Mouse (Mus musculus): ENCODE measurements around the gene Dlgap1.
A peak's percentile ranks its signal among the peaks of the same experiment; 100 is the strongest.

The Dlgap1 gene

DNA sequence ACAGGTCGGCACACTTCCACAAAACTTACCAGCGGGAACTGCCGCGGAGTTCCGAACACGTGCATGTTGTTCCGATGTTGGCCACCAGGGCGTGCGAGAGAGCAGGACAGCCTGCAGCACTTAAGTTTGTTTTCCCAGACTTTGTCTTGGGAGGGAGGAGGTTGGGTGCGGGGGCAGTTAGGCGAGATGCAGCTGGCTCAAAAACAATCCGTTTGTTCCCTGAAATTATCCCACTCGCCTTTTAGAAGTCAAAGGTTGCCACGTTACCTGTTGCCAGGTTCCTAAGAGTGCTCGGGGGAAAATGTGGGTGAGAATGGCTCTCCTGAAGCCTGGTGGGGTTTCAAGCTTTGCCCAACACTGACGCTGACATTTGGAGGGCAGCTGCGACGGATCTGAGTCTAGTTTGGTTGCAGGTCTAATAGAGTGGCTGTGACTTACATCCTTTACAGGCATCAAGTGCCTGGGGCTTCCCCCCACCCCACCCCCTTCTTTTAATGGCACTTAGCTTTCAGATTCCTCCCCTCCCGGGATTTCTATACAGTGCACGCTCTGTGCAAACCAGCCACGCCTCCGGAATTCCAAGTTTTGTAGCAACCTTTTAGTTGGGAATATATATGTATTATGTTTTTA lies 786.3 kb downstream of the Dlgap1 start:
- peak; percentile 49 to 82 for DNase-seq (ENCODE audit: low spot score in 2 of 2)

DNA sequence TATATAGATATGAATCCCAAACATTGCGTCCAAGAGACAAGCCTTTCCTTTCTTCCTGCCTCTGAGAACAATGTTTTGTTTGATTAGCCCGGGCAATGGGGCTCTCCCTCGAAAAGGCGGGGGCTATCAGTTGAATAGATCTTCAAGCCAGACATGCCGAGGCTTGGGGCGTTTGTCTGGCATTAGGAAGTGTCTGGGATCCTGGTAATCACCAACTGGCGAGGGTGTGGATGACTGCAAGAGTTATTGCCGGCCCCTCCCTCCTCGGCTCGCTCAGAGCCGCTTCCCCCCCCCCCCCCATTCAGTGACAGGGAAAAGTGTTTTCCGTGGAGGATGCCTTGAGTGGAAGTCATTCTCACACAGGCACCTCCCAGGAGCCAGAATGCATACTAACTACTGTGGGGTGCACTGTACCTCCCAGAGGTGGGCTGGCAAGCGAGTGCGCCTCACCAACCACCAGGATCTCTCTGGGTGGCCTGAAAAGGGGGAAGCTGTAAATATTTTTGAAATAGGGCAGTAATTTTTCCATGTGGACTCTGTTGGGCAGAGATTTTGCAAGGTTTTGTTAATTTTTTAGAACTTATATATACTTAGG lies 786.9 kb downstream of the Dlgap1 start:
- no peak for DNase-seq (ENCODE audit: low spot score in 2 of 2)

DNA sequence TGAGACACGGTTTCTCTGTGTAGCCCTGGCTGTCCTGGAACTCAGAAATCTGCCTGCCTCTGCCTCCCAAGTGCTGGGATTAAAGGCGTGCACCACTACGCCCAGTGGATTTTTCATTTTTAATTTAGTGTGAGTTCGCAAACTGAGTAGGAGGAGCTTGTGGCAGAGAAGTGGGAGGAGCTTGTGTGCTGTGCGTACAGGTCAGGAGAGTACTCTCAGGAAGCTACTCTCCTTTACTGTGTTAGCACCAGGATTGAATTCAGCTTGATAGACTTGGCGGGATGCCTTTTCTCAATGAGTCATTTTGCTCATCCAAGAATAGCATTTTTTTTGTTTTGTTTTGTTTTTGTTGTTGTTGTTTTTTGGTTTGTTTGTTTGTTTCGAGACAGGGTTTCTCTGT lies 793.1 kb downstream of the Dlgap1 start:
- DNase-seq (ENCODE audit: low spot score in 2 of 2), result no peak

DNA sequence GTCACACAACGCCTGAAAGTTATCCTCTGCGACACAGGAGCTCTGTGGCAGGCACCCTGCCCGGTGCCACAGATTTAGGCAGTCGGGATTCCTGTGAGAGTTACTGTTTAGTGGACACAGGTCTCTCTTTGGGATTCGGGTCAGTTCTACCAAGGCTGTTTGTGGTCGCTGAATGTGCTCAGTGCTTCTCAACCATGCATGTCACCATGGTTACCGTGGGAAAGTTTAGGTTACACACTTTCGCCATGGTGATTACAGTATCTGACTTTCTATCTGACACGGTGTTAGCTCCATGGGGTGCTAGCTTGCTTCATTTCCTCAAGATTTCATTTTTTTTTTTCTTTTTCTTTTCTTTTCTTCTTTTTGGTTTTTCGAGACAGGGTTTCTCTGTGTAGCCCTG lies 793.8 kb downstream of the Dlgap1 start:
- no peak for DNase-seq (ENCODE audit: low spot score in 2 of 2)

DNA sequence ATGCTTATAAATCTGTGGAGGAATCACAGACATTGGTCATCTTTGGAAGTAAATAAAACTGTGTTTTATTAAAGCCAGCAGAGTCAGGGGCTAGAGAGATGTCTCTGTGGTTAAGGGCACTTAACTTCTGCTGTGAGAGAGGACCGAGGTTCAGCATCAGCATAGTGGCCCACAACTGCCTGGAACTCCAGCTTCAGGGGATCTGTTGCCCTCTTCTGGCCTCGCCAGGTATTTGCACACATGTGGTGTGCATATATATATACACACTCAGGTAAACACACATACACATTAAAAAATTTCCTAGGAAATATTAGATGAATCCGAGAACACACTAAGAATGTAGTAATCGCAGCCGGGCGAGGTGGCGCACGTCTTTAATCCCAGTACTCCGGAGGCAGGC lies 796.5 kb downstream of the Dlgap1 start:
- no peak for DNase-seq (ENCODE audit: low spot score in 2 of 2)

DNA sequence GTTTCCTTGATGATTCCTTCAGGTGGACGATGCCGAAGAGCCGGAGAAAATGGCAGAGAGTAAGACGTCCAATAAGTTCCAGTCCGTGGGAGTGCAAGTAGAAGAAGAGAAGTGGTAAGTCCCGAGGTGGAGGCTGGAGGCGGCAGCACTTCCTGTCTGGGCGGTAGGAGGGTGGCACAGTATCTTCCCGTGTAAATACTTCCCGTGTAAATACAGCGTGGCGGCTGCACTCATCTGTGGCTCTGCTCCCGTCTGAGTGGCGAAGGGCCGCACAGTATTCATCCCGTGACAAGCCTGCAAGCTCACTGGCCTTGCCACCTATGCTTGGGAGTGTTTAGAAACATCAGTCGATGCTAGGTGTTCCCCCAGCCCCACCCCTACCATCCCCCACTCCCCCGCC lies 797.1 kb downstream of the Dlgap1 start:
- DNase-seq (ENCODE audit: low spot score in 2 of 2), result no peak

DNA sequence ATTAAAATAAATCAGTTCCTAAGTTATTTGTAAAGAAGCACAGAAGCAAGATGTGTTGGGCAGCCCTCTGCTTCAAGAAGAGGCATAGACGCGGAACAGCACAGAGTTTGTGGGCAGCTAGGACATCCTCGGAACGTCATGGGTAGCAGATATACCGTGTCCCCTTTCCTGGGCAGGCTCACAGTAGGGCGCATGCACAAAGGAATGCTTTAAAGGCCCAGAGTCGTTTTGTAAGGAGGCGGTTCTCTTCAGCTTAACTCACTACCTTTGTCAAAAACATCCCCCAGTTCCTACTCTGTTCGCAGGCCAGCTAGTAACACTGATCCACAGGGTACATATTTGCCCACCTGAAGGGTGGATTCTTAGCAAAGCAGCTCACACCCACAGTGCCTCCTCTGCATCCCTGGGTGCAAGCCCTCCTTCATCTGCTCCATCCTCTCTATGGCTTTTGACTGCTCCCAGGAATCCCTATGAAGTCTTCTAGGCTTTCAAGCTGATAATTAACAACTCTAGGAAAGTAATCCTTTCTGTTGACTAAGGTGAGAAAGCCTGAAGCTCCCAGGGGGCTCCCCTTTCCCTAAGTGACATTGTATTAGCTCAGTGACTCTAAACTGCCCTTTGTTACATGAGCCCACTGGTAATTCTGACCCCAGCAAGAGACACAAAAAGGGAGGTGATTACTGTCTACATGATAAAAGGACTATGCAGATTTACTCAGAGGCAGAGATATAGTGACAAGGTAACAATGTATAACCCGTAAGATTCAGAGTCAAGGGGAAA lies 803.4 kb downstream of the Dlgap1 start:
- DNase-seq (ENCODE audit: low spot score in 2 of 2), result no peak

DNA sequence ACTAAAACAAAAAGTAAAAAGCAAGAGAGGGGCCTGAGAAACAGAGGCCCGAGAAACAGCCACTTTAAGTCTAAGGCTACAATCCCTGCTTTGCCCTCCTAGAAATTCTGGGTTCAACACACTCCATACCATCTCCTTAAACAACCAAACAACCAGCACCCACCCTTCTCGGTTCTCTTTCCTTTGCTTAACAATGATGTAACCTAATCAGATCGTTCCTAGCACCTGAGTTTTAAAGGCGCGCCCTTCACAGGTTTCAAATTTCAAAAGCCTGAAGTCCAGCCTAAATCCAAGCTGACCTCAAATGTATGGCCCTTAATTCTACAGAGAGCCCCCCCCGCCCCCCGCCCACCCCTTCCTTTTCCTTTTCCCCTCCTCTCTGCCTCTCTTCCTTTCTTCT lies 810.9 kb downstream of the Dlgap1 start:
- no peak for DNase-seq (ENCODE audit: low spot score in 2 of 2)

DNA sequence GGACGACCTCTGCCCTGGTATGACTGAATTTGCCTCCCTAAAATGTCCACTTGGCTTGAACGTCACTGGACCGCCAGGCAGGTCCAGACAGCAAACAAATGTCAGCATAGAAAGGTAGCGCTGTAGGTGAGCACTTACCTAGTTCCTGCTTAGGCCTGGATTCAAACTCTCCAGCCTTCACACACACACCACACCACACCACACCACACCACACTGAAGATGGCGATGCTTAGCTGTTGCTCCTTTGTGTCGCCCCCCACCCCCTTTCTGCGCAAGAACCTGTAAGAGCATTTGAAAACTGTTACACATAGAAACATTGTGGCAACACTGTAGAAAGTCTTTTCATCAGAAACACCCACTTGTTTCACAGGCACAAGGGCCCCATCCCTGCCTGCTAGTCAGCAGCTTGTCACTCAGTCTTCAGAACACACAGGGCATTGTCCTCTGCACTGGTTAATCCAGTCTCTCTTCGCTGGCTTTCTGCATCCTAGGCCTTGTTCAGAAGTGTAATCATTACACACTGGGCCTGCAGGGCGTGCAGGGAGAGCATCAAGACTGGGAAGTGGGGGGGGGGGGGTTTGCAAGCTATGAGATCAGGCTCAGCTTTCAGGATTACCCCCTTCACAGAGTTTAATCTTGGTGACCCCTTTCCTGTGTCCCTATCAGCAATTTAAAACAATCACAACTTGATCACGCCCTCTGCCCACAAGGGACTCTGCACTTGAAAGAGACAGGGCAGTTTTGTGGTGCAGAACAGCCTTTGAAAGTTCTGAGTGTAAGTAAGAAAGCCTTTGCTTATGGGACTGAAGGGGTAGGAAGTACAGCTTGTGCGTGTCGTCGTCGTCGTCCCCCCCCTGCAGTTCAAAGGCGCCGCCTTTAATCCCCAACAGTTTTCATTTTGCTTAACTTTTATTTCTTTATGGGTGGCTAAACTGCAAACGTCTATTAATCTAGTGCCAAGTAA lies 812.1 kb downstream of the Dlgap1 start:
- DNase-seq (ENCODE audit: low spot score in 2 of 2), result no peak

DNA sequence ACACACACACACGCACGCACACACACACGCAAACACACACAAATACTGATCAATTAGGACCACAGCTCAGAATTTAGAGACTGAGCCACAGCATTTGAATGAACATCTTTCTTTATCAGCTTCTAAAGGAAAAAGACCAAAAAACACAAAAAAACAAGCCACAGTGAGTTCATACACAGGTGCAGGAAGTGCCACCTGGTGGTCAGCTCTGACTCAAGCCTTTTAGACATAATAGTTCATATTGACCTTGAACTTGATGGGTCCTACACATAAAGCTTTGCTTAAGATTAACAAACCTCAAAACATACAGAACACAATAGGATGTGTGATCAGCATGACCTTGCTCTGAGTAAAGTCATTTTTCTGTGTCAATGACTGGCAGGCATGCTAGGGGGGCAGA lies 814.4 kb downstream of the Dlgap1 start:
- no peak for DNase-seq (ENCODE audit: low spot score in 2 of 2)

DNA sequence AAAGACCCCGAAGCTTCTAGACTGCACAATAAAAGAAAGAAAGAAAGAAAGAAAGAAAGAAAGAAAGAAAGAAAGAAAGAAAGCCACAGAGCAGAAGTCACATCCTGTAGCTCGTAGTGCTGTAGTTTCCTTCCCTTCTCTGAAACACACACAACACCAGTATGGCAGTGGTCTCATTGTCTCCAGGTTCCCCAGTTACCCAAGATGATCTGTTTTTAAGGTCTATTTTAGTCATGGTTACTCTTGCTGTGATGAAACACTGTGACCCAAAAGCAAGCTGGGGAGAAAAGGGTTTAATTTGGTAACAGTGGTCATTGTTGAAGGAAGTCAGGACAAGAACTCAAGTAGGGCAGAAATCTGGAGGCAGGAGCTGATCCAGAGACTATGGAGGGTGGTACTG lies 818.5 kb downstream of the Dlgap1 start:
- no peak for DNase-seq (ENCODE audit: low spot score in 2 of 2)

DNA sequence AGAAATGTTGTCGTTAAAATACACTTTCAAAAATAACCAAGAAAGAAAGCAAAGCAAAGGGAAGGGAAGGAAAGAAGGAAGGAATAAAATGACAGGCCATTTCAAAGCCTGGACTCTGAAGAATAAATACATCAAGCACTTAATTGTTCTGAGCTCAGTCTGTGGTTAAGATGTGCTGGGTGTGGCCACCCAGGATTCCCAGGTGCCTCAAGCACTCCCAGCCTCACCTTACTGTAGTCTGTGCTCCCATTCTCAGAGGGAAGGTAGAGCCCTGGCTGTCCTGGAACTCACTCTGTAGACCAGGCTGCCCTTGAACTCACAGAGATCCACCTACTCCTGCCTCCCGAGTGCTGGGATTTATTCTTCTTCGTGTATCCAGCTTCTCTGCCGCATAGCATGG lies 821.9 kb downstream of the Dlgap1 start:
- no peak for DNase-seq (ENCODE audit: low spot score in 2 of 2)

DNA sequence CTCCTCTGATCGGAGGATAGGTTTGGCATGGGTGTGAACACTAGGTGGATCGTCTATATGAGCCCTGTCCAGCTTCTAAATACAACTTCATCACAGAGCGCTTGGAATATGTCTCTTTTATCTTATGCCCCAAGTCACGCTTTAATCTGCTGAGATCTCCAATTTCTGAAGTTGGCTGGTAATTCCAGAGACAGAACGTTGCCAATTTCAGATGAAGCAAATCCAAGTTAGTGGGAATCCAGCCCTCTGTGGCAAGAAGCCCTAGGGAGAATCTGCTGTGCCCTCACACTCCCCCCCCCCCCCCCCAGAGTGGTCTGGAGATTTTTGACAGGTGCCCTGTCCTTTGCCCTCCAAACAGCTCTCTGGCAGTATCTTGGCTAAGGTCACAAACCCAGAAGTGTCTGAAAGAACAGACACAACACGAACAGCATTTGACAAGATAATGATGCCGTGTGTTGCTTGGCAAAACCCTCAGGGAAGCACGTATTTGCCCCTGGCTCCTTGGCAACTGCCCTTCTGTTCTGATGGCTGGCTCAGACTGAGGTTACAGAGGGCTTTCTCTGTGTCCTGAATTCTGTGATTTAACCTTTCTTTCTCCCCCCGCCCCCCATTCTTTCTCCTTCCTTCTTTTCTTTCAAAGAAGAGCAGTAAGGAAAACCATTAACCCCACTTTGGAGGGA lies 822.9 kb downstream of the Dlgap1 start:
- no peak for DNase-seq (ENCODE audit: low spot score in 2 of 2)

DNA sequence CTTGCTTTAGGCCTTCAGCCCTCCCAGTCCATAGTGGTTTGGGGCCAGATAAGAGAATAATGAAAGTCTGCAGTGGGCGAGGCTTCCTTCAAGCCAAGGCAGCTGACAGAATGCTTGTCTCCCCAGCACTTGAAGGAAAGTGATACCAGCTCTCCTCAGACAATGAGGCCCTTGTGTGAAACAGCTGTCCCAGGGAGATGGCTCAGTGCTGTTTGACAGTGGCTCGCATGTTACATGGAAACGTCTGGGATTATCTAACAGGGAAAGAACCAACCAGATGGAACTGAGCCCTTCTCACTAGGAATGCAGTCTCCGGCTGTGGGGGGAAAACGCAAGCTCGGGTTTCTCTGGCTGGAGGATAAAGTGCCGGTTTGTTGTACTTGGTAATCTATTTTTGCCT lies 825.4 kb downstream of the Dlgap1 start:
- no peak for DNase-seq (ENCODE audit: low spot score in 2 of 2)

DNA sequence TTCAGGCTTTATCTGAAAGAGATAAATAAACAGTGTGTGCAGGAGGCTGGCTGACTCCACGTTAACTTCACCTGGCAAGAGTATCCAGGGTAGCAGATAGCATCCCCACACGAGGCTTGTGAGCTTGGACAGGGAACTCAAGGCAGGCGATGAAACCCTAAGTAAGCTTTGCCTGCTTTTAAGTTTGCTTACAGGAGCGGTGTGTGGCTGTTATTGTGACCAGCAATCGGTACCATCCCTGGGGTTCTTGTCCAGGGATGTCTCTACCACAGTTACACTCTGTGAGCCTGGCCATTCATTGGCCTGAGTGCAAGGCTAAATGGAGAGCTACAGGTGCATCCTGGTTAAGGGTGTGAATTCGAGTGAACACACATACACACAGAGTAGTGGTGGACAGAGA lies 825.8 kb downstream of the Dlgap1 start:
- DNase-seq (ENCODE audit: low spot score in 2 of 2), result no peak

DNA sequence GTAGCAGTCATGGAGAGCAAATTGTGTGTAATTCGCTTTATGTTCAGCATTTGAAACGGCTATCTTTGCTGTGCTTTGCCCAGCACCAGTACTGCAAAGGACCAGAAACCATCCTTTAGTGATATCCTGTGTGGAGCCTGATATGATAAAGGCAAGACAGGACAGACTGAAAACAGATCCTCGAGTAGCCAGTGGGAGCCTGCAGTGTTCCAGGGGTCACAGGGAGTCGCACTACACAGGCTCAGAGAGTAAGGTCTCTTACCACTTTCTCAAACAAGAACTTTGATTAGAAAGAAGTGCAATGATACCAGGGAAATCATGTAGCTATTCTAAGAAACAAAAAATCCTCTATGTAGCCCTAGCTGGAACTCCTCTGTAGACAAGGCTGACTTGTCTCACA lies 826.3 kb downstream of the Dlgap1 start:
- no peak for DNase-seq (ENCODE audit: low spot score in 2 of 2)

DNA sequence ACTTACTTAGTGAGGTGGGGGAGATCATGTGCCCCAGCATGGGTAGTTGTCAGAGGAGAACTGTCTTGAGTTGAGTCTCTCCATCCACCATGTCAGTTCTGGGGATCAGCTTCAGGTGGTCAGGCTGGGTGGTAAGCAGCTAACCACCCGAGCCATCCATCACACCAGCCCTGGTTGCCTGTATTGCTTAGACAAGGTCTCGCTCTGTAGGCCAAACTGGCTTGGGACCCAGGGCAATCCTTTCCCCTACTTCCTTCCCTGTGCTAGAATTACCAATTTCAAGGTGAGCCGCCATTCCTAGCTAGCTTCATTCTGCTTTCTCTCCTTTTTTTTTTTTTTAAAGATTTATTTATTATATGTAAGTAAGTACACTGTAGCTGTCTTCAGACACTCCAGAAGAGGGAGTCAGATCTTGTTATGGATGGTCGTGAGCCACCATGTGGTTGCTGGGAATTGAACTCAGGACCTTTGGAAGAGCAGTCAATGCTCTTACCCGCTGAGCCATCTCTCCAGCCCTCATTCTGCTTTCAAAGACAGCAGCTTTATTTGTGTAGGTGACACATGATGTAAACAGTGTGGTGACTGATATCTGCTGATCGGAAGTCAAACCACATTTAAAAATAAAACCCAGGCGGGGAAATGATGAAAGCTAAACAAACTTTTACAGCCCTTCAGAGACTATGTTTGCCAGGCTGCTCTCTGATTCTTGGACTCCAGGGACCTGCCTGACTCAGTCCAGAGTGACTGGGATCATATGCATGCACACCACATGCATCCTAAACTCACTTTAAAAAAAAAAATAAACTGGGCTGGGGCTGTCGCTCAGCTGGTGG lies 828.3 kb downstream of the Dlgap1 start:
- no peak for DNase-seq (ENCODE audit: low spot score in 2 of 2)

DNA sequence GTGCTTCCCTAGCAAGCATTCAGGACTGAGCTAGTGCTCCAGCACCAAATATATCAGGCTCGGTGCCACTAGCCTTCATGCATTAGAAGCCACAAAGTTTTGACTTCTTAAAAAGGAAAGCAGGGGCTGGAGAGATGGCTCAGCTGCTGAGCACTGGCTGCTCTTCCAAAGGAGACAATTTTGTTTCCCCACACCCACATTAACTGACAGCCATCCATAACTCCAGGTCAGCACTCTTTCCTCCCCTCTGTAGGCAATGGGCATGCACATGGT lies 828.8 kb downstream of the Dlgap1 start:
- DNase-seq (ENCODE audit: low spot score in 2 of 2), result no peak

DNA sequence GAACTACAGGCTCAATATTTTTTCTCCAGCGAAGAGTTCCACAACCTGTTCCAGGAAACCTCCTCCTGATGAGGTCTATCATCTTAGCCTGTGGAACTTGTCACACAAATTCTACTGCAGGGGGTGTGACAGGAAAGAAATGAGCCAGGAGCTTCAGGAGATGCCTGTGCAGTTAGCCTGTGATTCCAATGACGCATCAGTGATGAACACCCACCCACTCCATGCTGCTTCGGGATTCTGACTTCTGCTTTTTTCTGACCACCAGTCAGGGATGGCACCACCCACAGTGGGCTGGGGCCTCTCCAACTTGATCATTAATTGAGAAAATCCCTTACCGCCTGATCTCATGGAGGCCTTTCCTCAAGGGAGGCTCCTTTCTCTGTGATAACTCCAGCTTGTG lies 830.4 kb downstream of the Dlgap1 start:
- DNase-seq (ENCODE audit: low spot score in 2 of 2), result no peak

DNA sequence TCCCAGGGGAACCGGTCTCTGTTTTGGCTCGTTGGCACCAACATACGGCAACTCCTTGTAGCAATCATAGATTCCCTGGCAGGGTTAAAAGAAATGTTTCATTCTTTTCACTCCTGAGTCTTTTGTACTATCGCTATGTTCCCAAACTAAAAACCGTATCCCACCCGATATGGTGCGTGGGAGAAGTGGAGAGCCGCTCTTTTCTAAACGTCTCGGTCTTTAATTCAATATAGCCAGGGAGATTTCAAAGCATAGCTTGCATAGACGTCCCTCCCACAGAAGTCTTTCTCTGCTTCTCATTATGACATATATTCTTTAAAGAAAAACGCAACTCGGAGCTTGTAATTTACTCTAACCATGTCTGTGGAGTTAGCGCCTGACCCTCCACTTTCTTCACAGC lies 833.1 kb downstream of the Dlgap1 start:
- DNase-seq (ENCODE audit: low spot score in 2 of 2), result no peak

DNA sequence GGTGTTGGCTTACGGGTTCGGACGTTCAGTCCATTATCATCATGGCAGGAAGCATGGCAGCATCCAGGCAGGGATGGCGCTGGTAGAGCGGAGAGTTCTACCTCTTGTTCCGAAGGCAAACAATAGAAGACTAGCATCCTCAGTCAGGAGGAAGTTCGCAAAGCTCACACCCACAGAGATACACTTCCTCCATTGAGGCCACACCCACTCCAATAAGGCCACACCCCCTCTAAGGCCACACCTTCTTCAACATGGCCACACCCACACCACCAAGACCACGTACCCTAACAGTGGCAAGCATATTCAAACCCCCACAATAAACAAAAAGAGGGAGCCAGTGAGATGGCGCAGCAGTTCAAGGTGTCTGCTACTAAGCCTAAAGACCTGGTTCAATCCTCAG lies 837.0 kb downstream of the Dlgap1 start:
- DNase-seq (ENCODE audit: low spot score in 2 of 2), result no peak
